Mouse (Mus musculus) liver, postnatal 0 days (tissue): ENCODE data around the gene Cd248.

Source experiments
- CTCF ChIP-seq: sonication (generic); IDR thresholded peaks from 2 replicates; pipeline ENCODE4 v1.5.1; 2016; ENCODE audit warnings: antibody characterized with exemption, low read depth
- EP300 ChIP-seq: IDR thresholded peaks from 2 replicates; pipeline ENCODE4 v1.6.1; 2016; ENCODE audit warnings: antibody characterized with exemption, low read depth, mild to moderate bottlenecking

- no peak for TF ChIP-seq CTCF
- TF ChIP-seq EP300, result no peak
Observed at GRCm38 (mm10) chr19:5037678-5038571, 30.0 kb upstream of the Cd248 start.
